Mouse (Mus musculus) liver, embryonic 15.5 days (tissue): ENCODE data around the gene Fau. TPM values are rescaled to one million over a fixed set of nuclear protein-coding genes. Genes with fewer than 3 reads are reported as not detected.

Source experiments
- ATAC-seq: fragments of 200-750 bp; cut with Nextera tagmentation; 2 replicates; pipeline ENCODE4 v1.8.0; 2017; ENCODE audit warnings: moderate number of reproducible peaks, mild to moderate bottlenecking, moderate library complexity; ENCODE audit not compliant: insufficient read depth
- H3K27ac ChIP-seq: fragments of 300-500 bp; sonication (generic); replicated peaks from 2 replicates; pipeline ENCODE4 v1.5.1; 2015; ENCODE audit warnings: mild to moderate bottlenecking, inconsistent platforms
- H3K27me3 ChIP-seq: fragments of 300-500 bp; sonication (generic); 2 replicates; pipeline ENCODE4 v1.6.1; 2015; ENCODE audit warnings: mild to moderate bottlenecking, inconsistent platforms
- H3K36me3 ChIP-seq: fragments of 300-500 bp; sonication (generic); replicated peaks from 2 replicates; pipeline ENCODE4 v1.6.1; 2015; ENCODE audit warnings: moderate library complexity, mild to moderate bottlenecking, inconsistent platforms
- H3K4me1 ChIP-seq: fragments of 300-500 bp; sonication (generic); replicated peaks from 2 replicates; pipeline ENCODE4 v1.6.1; 2015; ENCODE audit warnings: inconsistent platforms
- H3K4me2 ChIP-seq: fragments of 300-500 bp; sonication (generic); 2 replicates; pipeline ENCODE4 v1.6.1; 2015; ENCODE audit warnings: moderate library complexity, mild to moderate bottlenecking, inconsistent platforms
- H3K4me3 ChIP-seq: fragments of 300-500 bp; sonication (generic); replicated peaks from 2 replicates; pipeline ENCODE4 v1.5.1; 2015; ENCODE audit warnings: mild to moderate bottlenecking, inconsistent platforms
- H3K9ac ChIP-seq: fragments of 300-500 bp; sonication (generic); 2 replicates; pipeline ENCODE4 v1.6.1; 2015; ENCODE audit warnings: moderate library complexity, mild to moderate bottlenecking, inconsistent platforms
- H3K9me3 ChIP-seq: fragments of 300-500 bp; sonication (generic); replicated peaks from 2 replicates; pipeline ENCODE4 v1.6.1; 2016; ENCODE audit warnings: inconsistent platforms
- WGBS: fragments of 180-500 bp; shearing (Covaris S2); methylation state at CpG from one replicate; pipeline ENCODE4 v1.1.7; 2015; ENCODE audit warnings: mixed read lengths; ENCODE audit not compliant: insufficient replicate concordance; 5-methylcytosine and 5-hydroxymethylcytosine counted together
- polyA plus RNA-seq: library from polyadenylated mRNA; unstranded; fragments of >200 nt; fragmentation: Nextera tagmentation; extraction: Ambion mirVana; gene quantifications from 2 replicates; pipeline ENCODE4 v1.2.1, GENCODE M21; 2015

Fau gene
- polyA plus RNA-seq, 1 experiment from 2014 or later = 446 TPM

- Histone ChIP-seq H3K4me1 (peaks cover 68% of the 10 kb centered on the region), H3K4me3 (peak overlapping the region; percentile 89), H3K36me3 (peaks cover 21% of the 10 kb centered on the region), H3K27me3 (no peaks in the 10 kb centered on the region), H3K27ac (peak overlapping the region; percentile 98), H3K4me2 (peak overlapping the region; percentile 100), H3K9me3 (no peaks in the 10 kb centered on the region), H3K9ac (peak overlapping the region; percentile 91)
- ATAC-seq = peak; percentile 6; the same call in 1 of the 2 replicates
- under 1% methylated on average over 44 of the region's 44 CpGs for WGBS
Observed at GRCm38 (mm10) chr19:6061641-6062302, 4.1 kb downstream of the Fau start.

GRCm38 (mm10) chr19:6062418-6062817 lies 4.8 kb downstream of the Fau start:
- Histone ChIP-seq H3K27me3 (no peaks in the 10 kb centered on the region), H3K4me2 (peak overlapping the region; percentile 100), H3K9ac (peak overlapping the region; percentile 91), H3K36me3 (peaks cover 21% of the 10 kb centered on the region), H3K4me3 (peak overlapping the region; percentile 89), H3K27ac (peak overlapping the region; percentile 98), H3K9me3 (no peaks in the 10 kb centered on the region), H3K4me1 (peaks cover 71% of the 10 kb centered on the region)
- WGBS = 45% methylated on average over 5 of the region's 5 CpGs
- ATAC-seq = no peak

GRCm38 (mm10) chr19:6063081-6063480 lies 5.4 kb downstream of the Fau start:
- 83% methylated on average over 6 of the region's 6 CpGs for WGBS
- no peaks in the 10 kb centered on the region for H3K27me3 ChIP-seq
- H3K27ac ChIP-seq = peak overlapping the region; percentile 98
- H3K4me2 ChIP-seq = peak overlapping the region; percentile 100
- H3K9me3 ChIP-seq = no peaks in the 10 kb centered on the region
- H3K36me3 ChIP-seq = peaks cover 21% of the 10 kb centered on the region
- no peak for ATAC-seq
- H3K4me1 ChIP-seq = peaks cover 77% of the 10 kb centered on the region
- H3K9ac ChIP-seq = peak overlapping the region; percentile 91
- H3K4me3 ChIP-seq = peak overlapping the region; percentile 89; the same call in 1 of the 2 replicates

- Histone ChIP-seq H3K27me3 (no peaks in the 10 kb centered on the region), H3K9me3 (no peaks in the 10 kb centered on the region), H3K4me3 (peak overlapping the region; percentile 60), H3K27ac (peak overlapping the region; percentile 82), H3K4me2 (peak overlapping the region; percentile 98), H3K9ac (peak overlapping the region; percentile 60), H3K4me1 (peaks cover 60% of the 10 kb centered on the region), H3K36me3 (peaks cover 28% of the 10 kb centered on the region)
- 38% methylated on average over 5 of the region's 5 CpGs for WGBS
- ATAC-seq = no peak
Observed at GRCm38 (mm10) chr19:6066571-6066970, 8.9 kb downstream of the Fau start.

- Histone ChIP-seq H3K9me3 (no peaks in the 10 kb centered on the region), H3K9ac (peak overlapping the region; percentile 60), H3K27me3 (no peaks in the 10 kb centered on the region), H3K36me3 (peaks cover 29% of the 10 kb centered on the region), H3K4me3 (peak overlapping the region; percentile 60), H3K27ac (peak overlapping the region; percentile 82), H3K4me1 (peaks cover 54% of the 10 kb centered on the region), H3K4me2 (peak overlapping the region; percentile 98)
- peak; percentile 61 for ATAC-seq
- WGBS = under 1% methylated on average over 30 of the region's 30 CpGs
Observed at GRCm38 (mm10) chr19:6067011-6067723, 9.5 kb downstream of the Fau start.

GRCm38 (mm10) chr19:6067724-6068415 lies 10.2 kb downstream of the Fau start, which contains the start of gene Tm7sf2:
Tm7sf2 (minus strand) TSS chr19:6068373.
- H3K27me3 ChIP-seq = no peaks in the 10 kb centered on the region
- 14% methylated on average over 33 of the region's 33 CpGs for WGBS
- peak within 1 kb of the TSS; percentile 82 for H3K27ac ChIP-seq

GRCm38 (mm10) chr19:6068951-6069350 lies 11.3 kb downstream of the Fau start:
- Histone ChIP-seq H3K36me3 (peaks cover 34% of the 10 kb centered on the region), H3K27me3 (no peaks in the 10 kb centered on the region), H3K4me2 (no peak overlapping the region), H3K4me1 (peaks cover 40% of the 10 kb centered on the region), H3K4me3 (no peak overlapping the region), H3K27ac (no peak overlapping the region), H3K9ac (no peak overlapping the region), H3K9me3 (no peaks in the 10 kb centered on the region)
- WGBS = 68% methylated on average over 4 of the region's 4 CpGs
- no peak for ATAC-seq

More at GRCm38 (mm10) chr19:6067724-6068415, 10.2 kb downstream of the Fau start, which contains the start of gene Tm7sf2:
- Histone ChIP-seq H3K9me3 (no peaks in the 10 kb centered on the region), H3K4me3 (peak within 1 kb of the TSS; percentile 60), H3K4me2 (peak within 1 kb of the TSS; percentile 98), H3K4me1 (peaks cover 47% of the 10 kb centered on the region), H3K36me3 (peaks cover 33% of the 10 kb centered on the region), H3K9ac (peak within 1 kb of the TSS; percentile 60)
- peak; percentile 85 for ATAC-seq

GRCm38 (mm10) chr19:6069851-6070250 lies 12.2 kb downstream of the Fau start:
- no peaks in the 10 kb centered on the region for H3K27me3 ChIP-seq
- H3K9me3 ChIP-seq = no peaks in the 10 kb centered on the region
- H3K9ac ChIP-seq = no peak overlapping the region
- H3K36me3 ChIP-seq = peaks cover 40% of the 10 kb centered on the region
- no peak for ATAC-seq
- WGBS = 72% methylated on average over 10 of the region's 10 CpGs
- H3K4me2 ChIP-seq = no peak overlapping the region
- peaks cover 44% of the 10 kb centered on the region for H3K4me1 ChIP-seq
- no peak overlapping the region for H3K4me3 ChIP-seq
- no peak overlapping the region for H3K27ac ChIP-seq

GRCm38 (mm10) chr19:6070571-6071250 lies 13.1 kb downstream of the Fau start:
- H3K9me3 ChIP-seq = no peaks in the 10 kb centered on the region
- no peak overlapping the region for H3K9ac ChIP-seq
- H3K27me3 ChIP-seq = no peaks in the 10 kb centered on the region
- no peak overlapping the region for H3K4me3 ChIP-seq
- ATAC-seq = no peak
- peaks cover 41% of the 10 kb centered on the region for H3K36me3 ChIP-seq
- H3K27ac ChIP-seq = no peak overlapping the region
- H3K4me2 ChIP-seq = no peak overlapping the region
- WGBS = 89% methylated on average over 31 of the region's 31 CpGs
- peaks cover 48% of the 10 kb centered on the region for H3K4me1 ChIP-seq

- ATAC-seq = no peak
Observed at GRCm38 (mm10) chr19:6071261-6071660, 13.6 kb downstream of the Fau start.

More at GRCm38 (mm10) chr19:6071261-6071660, 13.6 kb downstream of the Fau start:
- H3K4me3 ChIP-seq = no peak overlapping the region
- H3K9me3 ChIP-seq = no peaks in the 10 kb centered on the region
- H3K36me3 ChIP-seq = peaks cover 41% of the 10 kb centered on the region
- H3K27me3 ChIP-seq = no peaks in the 10 kb centered on the region
- H3K4me1 ChIP-seq = peaks cover 48% of the 10 kb centered on the region
- H3K9ac ChIP-seq = no peak overlapping the region
- no peak overlapping the region for H3K4me2 ChIP-seq
- 89% methylated on average over 19 of the region's 19 CpGs for WGBS
- no peak overlapping the region for H3K27ac ChIP-seq
